Mouse (Mus musculus): ENCODE measurements around the gene Ankrd13d. TPM values are rescaled to one million over a fixed set of nuclear protein-coding genes. Genes with fewer than 3 reads are reported as not detected.

The Ankrd13d gene
- polyA plus RNA-seq, 1 experiment from 2014 or later: 11.0 TPM

DNA sequence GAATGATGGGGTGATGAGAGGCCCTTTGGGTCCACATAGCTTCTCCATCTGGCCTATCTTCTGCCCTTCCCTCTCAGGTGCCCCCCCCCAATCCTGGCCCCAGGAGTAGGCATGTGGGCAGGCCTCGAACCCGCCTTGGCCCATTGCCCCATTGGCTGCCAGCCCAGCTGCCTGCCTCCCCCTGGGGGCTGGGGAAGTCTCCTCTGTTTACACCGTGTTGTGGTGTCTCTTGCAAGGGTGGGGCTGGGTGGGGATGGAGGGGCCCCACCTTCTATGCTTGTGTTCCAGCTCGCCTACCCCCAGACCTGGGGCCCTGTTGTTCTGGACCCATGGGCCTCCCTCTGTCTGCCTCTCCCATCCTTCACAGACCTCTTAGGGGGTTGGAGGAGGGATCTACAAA lies 62.5 kb downstream of the Ankrd13d start:
- no peaks in the 10 kb centered on the region for H3K9me3 ChIP-seq (ENCODE audit: control insufficient read depth, low read length)
- peaks cover 1% of the 10 kb centered on the region; the same call in 1 of the 2 replicates for H3K4me1 ChIP-seq (replicated peaks; ENCODE audit: control insufficient read depth, insufficient read depth, low read length)
- peaks cover 12% of the 10 kb centered on the region for H3K27me3 ChIP-seq (ENCODE audit: control insufficient read depth, insufficient read depth, low read length)
- H3K36me3 ChIP-seq (ENCODE audit: control insufficient read depth, insufficient read depth, low read length): no peaks in the 10 kb centered on the region
- WGBS: 71% methylated on average over 4 of the region's 4 CpGs
- H3K4me3 ChIP-seq (ENCODE audit: low read depth, low read length): no peak overlapping the region
- no peak overlapping the region for H3K27ac ChIP-seq (ENCODE audit: low read depth, low read length)
- H3K9ac ChIP-seq (ENCODE audit: low read depth, low read length): no peak overlapping the region
- ATAC-seq (ENCODE audit: low FRiP score) (no peak), DNase-seq (ENCODE audit: low spot score) (no peak)
- no peak overlapping the region for H3K4me2 ChIP-seq (replicated peaks; ENCODE audit: low read depth, low read length)

Other genes with a start within 250 kb of the Ankrd13d start
- gene Gstp1, start 245.2 kb downstream of the Ankrd13d start, polyA plus RNA-seq (2014; fragmentation: Nextera tagmentation; extraction: Ambion mirVana): 343 and 348 TPM in 2 replicates
- gene Gstp2, start 237.1 kb downstream of the Ankrd13d start, polyA plus RNA-seq (2014; fragmentation: Nextera tagmentation; extraction: Ambion mirVana): 1.1 and 2.9 TPM in 2 replicates
- not detected in 2 replicates for gene Gstp3, start 223.6 kb downstream of the Ankrd13d start, polyA plus RNA-seq (2014; fragmentation: Nextera tagmentation; extraction: Ambion mirVana)
- not detected in 2 replicates for gene Cabp2, start 201.6 kb downstream of the Ankrd13d start, polyA plus RNA-seq (2014; fragmentation: Nextera tagmentation; extraction: Ambion mirVana)
- 74.4 and 84.3 TPM in 2 replicates for gene Cdk2ap2, start 186.0 kb downstream of the Ankrd13d start, polyA plus RNA-seq (2014; fragmentation: Nextera tagmentation; extraction: Ambion mirVana)
- gene Pitpnm1, start 183.1 kb downstream of the Ankrd13d start, polyA plus RNA-seq (2014; fragmentation: Nextera tagmentation; extraction: Ambion mirVana): 12.2 and 15.4 TPM in 2 replicates
- gene Aip, start 157.3 kb downstream of the Ankrd13d start, polyA plus RNA-seq (2014; fragmentation: Nextera tagmentation; extraction: Ambion mirVana): 65.7 and 67.4 TPM in 2 replicates
- not detected in 2 replicates for gene Gpr152, start 143.3 kb downstream of the Ankrd13d start, polyA plus RNA-seq (2014; fragmentation: Nextera tagmentation; extraction: Ambion mirVana)
- not detected in 2 replicates for gene Cabp4, start 139.1 kb downstream of the Ankrd13d start, polyA plus RNA-seq (2014; fragmentation: Nextera tagmentation; extraction: Ambion mirVana)
- 119 and 123 TPM in 2 replicates for gene Coro1b, start 134.5 kb downstream of the Ankrd13d start, polyA plus RNA-seq (2014; fragmentation: Nextera tagmentation; extraction: Ambion mirVana)
- 1.0 and 1.1 TPM in 2 replicates for gene Ptprcap, start 129.5 kb downstream of the Ankrd13d start, polyA plus RNA-seq (2014; fragmentation: Nextera tagmentation; extraction: Ambion mirVana)
- gene Rps6kb2, start 119.8 kb downstream of the Ankrd13d start, polyA plus RNA-seq (2014; fragmentation: Nextera tagmentation; extraction: Ambion mirVana): 42.2 and 45.7 TPM in 2 replicates
- 2.8 and 3.3 TPM in 2 replicates for gene Carns1, start 107.7 kb downstream of the Ankrd13d start, polyA plus RNA-seq (2014; fragmentation: Nextera tagmentation; extraction: Ambion mirVana)
- 0.79 and 0.96 TPM in 2 replicates for gene Tbc1d10c, start 91.9 kb downstream of the Ankrd13d start, polyA plus RNA-seq (2014; fragmentation: Nextera tagmentation; extraction: Ambion mirVana)
- gene Ppp1ca, start 91.1 kb downstream of the Ankrd13d start, polyA plus RNA-seq (2014; fragmentation: Nextera tagmentation; extraction: Ambion mirVana): 868 and 927 TPM in 2 replicates
- 41.6 and 42.1 TPM in 2 replicates for gene Rad9a, start 81.5 kb downstream of the Ankrd13d start, polyA plus RNA-seq (2014; fragmentation: Nextera tagmentation; extraction: Ambion mirVana)
- gene Clcf1, start 68.9 kb downstream of the Ankrd13d start, polyA plus RNA-seq (2014; fragmentation: Nextera tagmentation; extraction: Ambion mirVana): 0.82 and 0.90 TPM in 2 replicates
- gene AC109138.7, start 68.8 kb downstream of the Ankrd13d start, polyA plus RNA-seq (2014; fragmentation: Nextera tagmentation; extraction: Ambion mirVana): not detected in 2 replicates
- gene Pold4, start 51.2 kb downstream of the Ankrd13d start, polyA plus RNA-seq (2014; fragmentation: Nextera tagmentation; extraction: Ambion mirVana): 11.0 and 17.9 TPM in 2 replicates
- 2.8 and 3.9 TPM in 2 replicates for gene Ssh3, start 14.0 kb downstream of the Ankrd13d start, polyA plus RNA-seq (2014; fragmentation: Nextera tagmentation; extraction: Ambion mirVana)
- gene Grk2, start 23.1 kb upstream of the Ankrd13d start, polyA plus RNA-seq (2014; fragmentation: Nextera tagmentation; extraction: Ambion mirVana): 12.5 and 13.9 TPM in 2 replicates
- gene Kdm2a, start 115.1 kb upstream of the Ankrd13d start, polyA plus RNA-seq (2014; fragmentation: Nextera tagmentation; extraction: Ambion mirVana): 42.1 and 44.0 TPM in 2 replicates
- gene Rhod, start 156.3 kb upstream of the Ankrd13d start, polyA plus RNA-seq (2014; fragmentation: Nextera tagmentation; extraction: Ambion mirVana): 14.0 and 15.2 TPM in 2 replicates
- gene Syt12, start 194.3 kb upstream of the Ankrd13d start, polyA plus RNA-seq (2014; fragmentation: Nextera tagmentation; extraction: Ambion mirVana): 0.91 and 0.99 TPM in 2 replicates
- not detected in 2 replicates for gene 2010003K11Rik, start 215.4 kb upstream of the Ankrd13d start, polyA plus RNA-seq (2014; fragmentation: Nextera tagmentation; extraction: Ambion mirVana)
- gene Pcx, start 227.3 kb upstream of the Ankrd13d start, polyA plus RNA-seq (2014; fragmentation: Nextera tagmentation; extraction: Ambion mirVana): 11.8 and 13.4 TPM in 2 replicates

Data from hindbrain, embryonic 11.5 days (tissue).